Mouse (Mus musculus): ENCODE measurements around the gene Hmg20a. TPM values are rescaled to one million over a fixed set of nuclear protein-coding genes. Genes with fewer than 3 reads are reported as not detected.

Hmg20a gene
- 39.9 TPM for polyA plus RNA-seq (2017; shearing (Covaris generic))

DNA sequence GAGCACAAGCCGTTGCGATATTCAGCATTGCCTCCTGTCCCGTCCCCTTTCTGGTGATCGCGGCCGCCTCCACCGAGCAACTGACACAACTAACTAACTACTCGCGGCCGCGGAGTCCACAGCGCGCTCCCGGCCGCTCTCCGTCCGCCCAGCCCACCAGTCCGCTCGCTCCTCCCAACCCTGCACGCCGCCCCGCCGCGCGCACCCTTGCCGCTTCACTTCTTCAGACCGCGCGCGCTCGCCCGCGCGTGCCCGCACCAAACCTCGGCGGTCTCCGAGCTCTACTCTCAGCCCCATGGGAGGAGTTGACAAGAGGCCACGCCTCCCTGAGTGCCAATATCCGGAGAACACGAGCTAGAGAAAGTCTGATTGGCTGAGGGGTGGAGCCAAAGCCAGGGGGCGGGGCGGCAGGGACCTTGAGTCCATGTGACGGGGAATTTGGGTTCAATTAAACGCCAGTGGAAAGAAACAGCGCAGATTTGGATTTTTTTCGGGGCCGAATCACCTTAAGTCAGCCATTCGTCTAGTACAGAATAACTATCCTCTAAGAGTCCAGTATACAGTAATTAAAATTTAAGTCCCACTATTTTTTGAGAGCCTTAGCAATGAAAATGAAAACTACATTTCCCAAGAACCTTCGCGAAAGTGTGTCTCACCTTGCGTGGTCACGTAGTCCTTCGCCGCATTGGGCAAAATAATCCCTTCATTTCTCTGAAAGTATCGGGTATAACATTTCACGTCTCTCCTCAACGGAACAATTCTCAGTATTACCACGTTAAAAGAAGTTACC is at the start of gene Hmg20a, which contains the start of gene Peak1:
TSS of gene Hmg20a (plus strand) at position 662 of the 790 bp plus-strand sequence.
TSS of gene Peak1 (minus strand) at position 120 of the 790 bp plus-strand sequence.

Other genes starting within 250 kb of the Hmg20a start
- 52.0 TPM for gene Peak1, start 542 bp upstream of the Hmg20a start, polyA plus RNA-seq (2017; shearing (Covaris generic))